Comparison of ENCODE assay signal across 28 mouse cellular contexts in genomic region chr12:25169611-25170010, GRCm38 (mm10).
DNase-seq lines count a peak whose midpoint lies in the region; ATAC-seq and TF ChIP-seq lines count a peak whose summit lies in the region.
"Had no signal": no experiment of that assay in that cellular context is flagged by ENCODE, and none has a peak within 500 bp of the region (broad histone marks: within the 10 kb centered on the region; RNA-seq: fewer than 3 reads in every experiment).

No protein-coding gene starts in this region.

- no peaks in the 10 kb centered on the region for H3K9me3 ChIP-seq in kidney, postnatal 0 days (replicated peaks; ENCODE audit: low read length)
- no peaks in the 10 kb centered on the region for H3K9me3 ChIP-seq in ES-Bruce4 (replicated peaks; ENCODE audit: control insufficient read depth, insufficient read depth, low read length, poor library complexity, severe bottlenecking)
- H3K9me3 ChIP-seq in intestine, embryonic 15.5 days, result no peaks in the 10 kb centered on the region
- no peaks in the 10 kb centered on the region for H3K9me3 ChIP-seq in stomach, embryonic 15.5 days
- no peaks in the 10 kb centered on the region for H3K9me3 ChIP-seq in forebrain, embryonic 15.5 days
- H3K9me3 ChIP-seq: heart, embryonic 12.5 days; liver, embryonic 12.5 days; midbrain, embryonic 10.5 days; midbrain, embryonic 15.5 days had no signal

- H3K4me1 ChIP-seq in kidney, postnatal 0 days (replicated peaks; ENCODE audit: insufficient read depth, low read length), result 0 out of 2 replicates have a peak, but pooled peaks cover 3% of the 10 kb centered on the region
- peaks cover 13% of the 10 kb centered on the region for H3K4me1 ChIP-seq in ES-Bruce4 (ENCODE audit: control insufficient read depth, insufficient read depth, low read length)
- peaks cover 10% of the 10 kb centered on the region; the same call in 1 of the 2 replicates for H3K4me1 ChIP-seq in intestine, embryonic 15.5 days (replicated peaks)
- H3K4me1 ChIP-seq in stomach, embryonic 15.5 days, result no peaks in the 10 kb centered on the region
- H3K4me1 ChIP-seq in forebrain, embryonic 15.5 days, result no peaks in the 10 kb centered on the region
- no peaks in the 10 kb centered on the region; the same call in 1 of the 2 replicates for H3K4me1 ChIP-seq in cerebellum, adult 2 months (ENCODE audit: control insufficient read depth, insufficient read depth, low read length)
- H3K4me1 ChIP-seq: liver, embryonic 12.5 days had no signal

- ATAC-seq in kidney, postnatal 0 days (replicated peaks; ENCODE audit: low FRiP score, low read depth), result peak; percentile 50; the same call in 1 of the 2 replicates
- peak; percentile 86 for ATAC-seq in intestine, embryonic 15.5 days
- ATAC-seq in stomach, embryonic 15.5 days (ENCODE audit: insufficient read depth, low FRiP score, low read depth), result peak; percentile 84
- no peak for ATAC-seq in forebrain, embryonic 15.5 days (replicated peaks)
- ATAC-seq: forebrain, embryonic 14.5 days; liver, embryonic 12.5 days; liver, postnatal 0 days; midbrain, embryonic 15.5 days; Patski had no signal

- no peak overlapping the region for H3K4me2 ChIP-seq in kidney, postnatal 0 days (ENCODE audit: low read length)
- no peak overlapping the region for H3K4me2 ChIP-seq in intestine, embryonic 15.5 days (replicated peaks)
- H3K4me2 ChIP-seq in stomach, embryonic 15.5 days, result no peak overlapping the region
- no peak overlapping the region for H3K4me2 ChIP-seq in forebrain, embryonic 15.5 days (replicated peaks)
- H3K4me2 ChIP-seq: heart, embryonic 12.5 days; hindbrain, embryonic 14.5 days; liver, embryonic 12.5 days; midbrain, embryonic 15.5 days had no signal

- no peak for DNase-seq in kidney, postnatal 0 days (ENCODE audit: low spot score)
- no peak for DNase-seq in kidney, postnatal 10 days
- DNase-seq in cerebellum, adult 2 months, result no peak
- DNase-seq in adrenal gland, postnatal 25 days, result no peak
- DNase-seq: adrenal gland, postnatal 36 days; cerebellum, adult 8-10 months; cerebellum, postnatal 36 days; gastrocnemius, adult 2 months; heart, adult 2 months; kidney, adult 9 months; kidney, postnatal 36 days; left cerebral cortex, postnatal 4 days; liver, postnatal 0 days; lung, postnatal 14 days; right cerebral cortex, postnatal 25 days; thymus, postnatal 14 days had no signal

- H3K27me3 ChIP-seq in kidney, postnatal 0 days (ENCODE audit: insufficient read depth, low read length), result no peaks in the 10 kb centered on the region
- no peaks in the 10 kb centered on the region for H3K27me3 ChIP-seq in ES-Bruce4 (ENCODE audit: control insufficient read depth, insufficient read depth, low read length, poor library complexity, severe bottlenecking)
- no peaks in the 10 kb centered on the region for H3K27me3 ChIP-seq in intestine, embryonic 15.5 days (replicated peaks)
- H3K27me3 ChIP-seq in stomach, embryonic 15.5 days (replicated peaks), result no peaks in the 10 kb centered on the region
- no peaks in the 10 kb centered on the region for H3K27me3 ChIP-seq in forebrain, embryonic 15.5 days
- H3K27me3 ChIP-seq in cerebellum, adult 2 months (ENCODE audit: control insufficient read depth, insufficient read depth, low read length), result no peaks in the 10 kb centered on the region
- H3K27me3 ChIP-seq: heart, embryonic 12.5 days; midbrain, embryonic 15.5 days; Patski had no signal

- no peak for TF ChIP-seq CTCF in kidney, postnatal 0 days (IDR thresholded peaks at IDR 0.05; ENCODE audit: low read depth)
- no peak for TF ChIP-seq CTCF in ES-Bruce4 (IDR thresholded peaks at IDR 0.05; ENCODE audit: low read depth, low read length)
- no peak for TF ChIP-seq CTCF in cerebellum, adult 2 months (IDR thresholded peaks at IDR 0.05; ENCODE audit: borderline replicate concordance, insufficient read depth, low read depth, low read length)

- peak; percentile 99 for TF ChIP-seq EP300 in ES-Bruce4 (IDR thresholded peaks at IDR 0.05; ENCODE audit: insufficient read depth, low read depth, low read length)

- H3K9ac ChIP-seq in kidney, postnatal 0 days (ENCODE audit: low read depth, low read length), result no peak overlapping the region
- H3K9ac ChIP-seq in ES-Bruce4 (ENCODE audit: low read depth, poor library complexity, severe bottlenecking), result no peak overlapping the region
- no peak overlapping the region for H3K9ac ChIP-seq in intestine, embryonic 15.5 days
- H3K9ac ChIP-seq in stomach, embryonic 15.5 days, result no peak overlapping the region
- no peak overlapping the region for H3K9ac ChIP-seq in forebrain, embryonic 15.5 days (replicated peaks)
- H3K9ac ChIP-seq: heart, embryonic 12.5 days; hindbrain, embryonic 14.5 days; liver, embryonic 12.5 days; liver, postnatal 0 days; midbrain, embryonic 15.5 days had no signal

- TF ChIP-seq POLR2A in ES-Bruce4 (IDR thresholded peaks at IDR 0.05; ENCODE audit: insufficient read depth, low read length), result no peak
- no peak for TF ChIP-seq POLR2A in cerebellum, adult 2 months (IDR thresholded peaks at IDR 0.05; ENCODE audit: borderline replicate concordance, insufficient read depth, low read length)

- H3K36me3 ChIP-seq in kidney, postnatal 0 days (ENCODE audit: insufficient read depth, low read length), result no peaks in the 10 kb centered on the region
- H3K36me3 ChIP-seq in ES-Bruce4 (ENCODE audit: control insufficient read depth, insufficient read depth, low read length, poor library complexity, severe bottlenecking), result no peaks in the 10 kb centered on the region
- H3K36me3 ChIP-seq in intestine, embryonic 15.5 days, result no peaks in the 10 kb centered on the region
- no peaks in the 10 kb centered on the region for H3K36me3 ChIP-seq in stomach, embryonic 15.5 days
- no peaks in the 10 kb centered on the region for H3K36me3 ChIP-seq in forebrain, embryonic 15.5 days
- H3K36me3 ChIP-seq: heart, embryonic 12.5 days; liver, embryonic 12.5 days; midbrain, embryonic 10.5 days; midbrain, embryonic 15.5 days had no signal

- 71% methylated on average over 3 of the region's 3 CpGs for WGBS in kidney, postnatal 0 days
- 76% methylated on average over 3 of the region's 3 CpGs for WGBS in intestine, embryonic 15.5 days
- WGBS in stomach, embryonic 15.5 days, result 65% methylated on average over 3 of the region's 3 CpGs
- 96% methylated on average over 3 of the region's 3 CpGs for WGBS in forebrain, embryonic 15.5 days
- over 99% methylated on average over 3 of the region's 3 CpGs for WGBS in cerebellum, adult 2 months

- H3K27ac ChIP-seq in kidney, postnatal 0 days, result no peak overlapping the region
- H3K27ac ChIP-seq in ES-Bruce4 (ENCODE audit: insufficient read depth, low read length), result no peak overlapping the region
- H3K27ac ChIP-seq in intestine, embryonic 15.5 days, result no peak overlapping the region
- peak overlapping the region; percentile 35; the same call in 1 of the 2 replicates for H3K27ac ChIP-seq in stomach, embryonic 15.5 days
- no peak overlapping the region for H3K27ac ChIP-seq in forebrain, embryonic 15.5 days (replicated peaks)
- no peak overlapping the region for H3K27ac ChIP-seq in cerebellum, adult 2 months (ENCODE audit: insufficient read depth, low read length)
- H3K27ac ChIP-seq: gastrocnemius, adult 2 months; heart, adult 2 months; hindbrain, embryonic 14.5 days; layer of hippocampus, adult 2 months; liver, embryonic 12.5 days; midbrain, embryonic 10.5 days; midbrain, embryonic 15.5 days had no signal

- H3K4me3 ChIP-seq in kidney, postnatal 0 days (replicated peaks; ENCODE audit: low read depth, low read length), result no peak overlapping the region
- H3K4me3 ChIP-seq in ES-Bruce4 (ENCODE audit: low read depth, low read length), result no peak overlapping the region
- H3K4me3 ChIP-seq in intestine, embryonic 15.5 days (replicated peaks), result no peak overlapping the region
- H3K4me3 ChIP-seq in stomach, embryonic 15.5 days (replicated peaks), result no peak overlapping the region
- H3K4me3 ChIP-seq in forebrain, embryonic 15.5 days, result no peak overlapping the region
- no peak overlapping the region for H3K4me3 ChIP-seq in cerebellum, adult 2 months (replicated peaks; ENCODE audit: insufficient read depth, low read depth, low read length)
- H3K4me3 ChIP-seq: gastrocnemius, adult 2 months; heart, adult 2 months; heart, embryonic 12.5 days; layer of hippocampus, adult 2 months; liver, embryonic 12.5 days; midbrain, embryonic 10.5 days; midbrain, embryonic 15.5 days had no signal
